Mouse (Mus musculus) ovary, postnatal 36 days (tissue): ENCODE measurements at regions not wholly inside any gene's neighbourhood (a gene's known extent, or its start where the extent isn't known, plus 50 kb on each side); places are given as distances from the start of the nearest gene placed in this dataset.

Source experiments
- DNase-seq: peaks from one replicate; pipeline ENCODE4 v3.0.0; 2022; ENCODE audit warnings: low spot score, mixed read lengths

- no peak for DNase-seq
Observed at GRCm38 (mm10) chr1:52553871-52554270, 53.4 kb upstream of the Nab1 start.

- no peak for DNase-seq
Observed at GRCm38 (mm10) chr1:52565812-52566211, 64.7 kb upstream of the Nemp2 start.

GRCm38 (mm10) chr1:52571674-52572073 lies 58.8 kb upstream of the Nemp2 start:
- DNase-seq, result no peak

- peak; percentile 5 for DNase-seq
Observed at GRCm38 (mm10) chr1:52578298-52579056, 52.0 kb upstream of the Nemp2 start.

GRCm38 (mm10) chr1:52580132-52580896 lies 50.2 kb upstream of the Nemp2 start:
- no peak for DNase-seq
